Mouse (Mus musculus) adrenal gland, adult (tissue): ENCODE results near the gene Cpne5.
"Not testable (repeated sequence)": the region's sequence is repeated elsewhere in the genome, so short reads cannot be mapped to it uniquely, and the experiment has no call there.

Source experiments
- DNase-seq, 2 experiments: peaks; one replicate each; pipeline ENCODE4 v3.0.0; 2022 to 2023; ENCODE audit warnings: low spot score in 1 of 2; ENCODE audit not compliant: inconsistent age in 2 of 2

The Cpne5 gene

GRCm38 (mm10) chr17:29237772-29238420 lies at the start of gene Cpne5:
TSS of gene Cpne5 (minus strand) at chr17:29238167.
- DNase-seq = peak in 1 of 2 experiments; percentile 34

DNA sequence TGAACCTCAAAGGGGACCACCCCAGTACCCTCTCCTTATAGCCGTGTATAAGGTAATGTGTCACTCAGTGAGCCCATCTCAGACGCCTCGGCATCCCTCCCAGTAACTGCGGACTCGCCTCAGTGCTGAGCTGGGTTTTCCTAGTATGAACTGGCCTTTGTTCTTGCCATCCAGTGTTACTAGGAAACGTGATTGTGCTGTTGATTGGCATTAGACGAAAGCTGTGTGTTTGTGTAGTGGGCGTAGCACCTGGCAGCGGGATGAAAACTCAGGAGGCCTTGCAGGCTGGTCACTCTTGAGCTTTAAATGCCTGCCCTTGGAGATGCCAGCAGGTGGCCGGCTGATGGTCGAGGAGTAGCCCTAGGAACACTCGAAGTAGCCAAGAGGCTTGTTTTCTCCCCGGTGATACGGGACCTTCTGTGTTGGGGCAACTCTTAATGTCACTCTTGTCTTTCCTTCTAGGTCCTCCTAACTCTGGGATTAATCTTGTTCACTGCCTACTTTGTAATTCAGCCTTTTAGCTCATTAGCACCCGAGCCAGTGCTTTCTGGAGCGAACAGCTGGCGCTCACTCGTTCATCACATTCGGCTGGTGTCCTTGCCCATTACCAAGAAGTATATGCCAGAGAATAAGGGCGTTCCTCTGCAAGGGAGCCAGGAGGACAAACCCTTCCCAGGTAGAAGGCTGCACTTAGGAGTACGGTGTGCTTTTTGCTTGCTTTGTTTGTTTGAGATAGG lies 44.4 kb upstream of the Cpne5 start:
- no peak for DNase-seq

GRCm38 (mm10) chr17:29281541-29281940 lies 43.6 kb upstream of the Cpne5 start:
- DNase-seq = no peak

GRCm38 (mm10) chr17:29280422-29280821 lies 42.5 kb upstream of the Cpne5 start:
- no peak for DNase-seq

- DNase-seq = peak in 1 of 2 experiments; percentile 56
These were observed 35.9 kb upstream of the Cpne5 start for GRCm38 (mm10) chr17:29273889-29274288.

DNA sequence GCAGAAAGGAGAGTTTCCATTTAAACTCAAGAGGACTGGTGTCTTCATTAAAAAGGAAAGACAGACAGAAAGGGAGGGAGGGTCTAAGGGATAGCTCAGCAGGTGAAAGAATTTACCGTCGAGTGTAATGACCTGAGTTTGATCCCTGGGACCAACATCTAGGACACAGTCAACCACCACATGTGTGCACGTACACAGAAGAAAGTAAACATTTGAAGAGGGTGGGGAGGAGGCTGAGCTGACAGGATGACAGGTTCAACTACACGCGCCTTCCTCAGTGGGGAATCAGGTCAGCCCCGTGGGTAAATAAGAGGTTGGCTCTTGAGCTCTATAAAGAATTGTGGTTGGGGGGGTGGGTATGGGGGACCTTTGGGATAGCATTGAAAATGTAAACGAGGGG lies 35.2 kb upstream of the Cpne5 start:
- no peak for DNase-seq

DNA sequence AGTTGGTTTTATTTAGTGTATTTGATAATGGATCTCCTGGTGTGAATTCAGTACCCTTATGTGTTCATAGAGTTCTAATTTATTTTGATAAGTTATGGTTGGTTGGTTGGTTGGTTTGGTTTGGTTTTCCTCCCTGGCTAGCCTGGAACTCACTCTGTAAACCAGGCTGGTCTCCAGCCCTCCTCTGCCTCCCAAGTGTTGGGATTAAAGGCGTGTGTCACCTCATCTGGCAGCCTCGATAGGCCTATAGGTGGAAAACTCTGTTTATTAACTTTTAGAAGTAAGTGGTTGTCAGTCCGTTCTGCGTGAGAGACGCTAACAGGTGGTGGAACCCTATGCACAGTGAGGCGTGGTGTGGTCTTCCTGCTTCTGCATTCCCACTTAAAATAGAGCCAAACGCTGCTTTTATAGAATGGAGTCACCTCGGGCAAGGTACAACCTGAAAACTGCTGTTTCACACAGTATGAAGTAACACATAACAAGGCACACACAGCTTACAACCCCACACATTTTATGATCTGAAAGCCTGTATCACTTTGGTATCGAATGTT lies 32.3 kb upstream of the Cpne5 start:
- no peak for DNase-seq

- peak in 1 of 2 experiments; percentile 11 for DNase-seq
These were observed 31.4 kb upstream of the Cpne5 start for GRCm38 (mm10) chr17:29269349-29269706.

- DNase-seq = peak; percentile 98
These were observed 30.8 kb upstream of the Cpne5 start, which contains the start of gene BC004004 for GRCm38 (mm10) chr17:29268682-29269348. TSS of gene BC004004 (plus strand) at chr17:29268788.

DNA sequence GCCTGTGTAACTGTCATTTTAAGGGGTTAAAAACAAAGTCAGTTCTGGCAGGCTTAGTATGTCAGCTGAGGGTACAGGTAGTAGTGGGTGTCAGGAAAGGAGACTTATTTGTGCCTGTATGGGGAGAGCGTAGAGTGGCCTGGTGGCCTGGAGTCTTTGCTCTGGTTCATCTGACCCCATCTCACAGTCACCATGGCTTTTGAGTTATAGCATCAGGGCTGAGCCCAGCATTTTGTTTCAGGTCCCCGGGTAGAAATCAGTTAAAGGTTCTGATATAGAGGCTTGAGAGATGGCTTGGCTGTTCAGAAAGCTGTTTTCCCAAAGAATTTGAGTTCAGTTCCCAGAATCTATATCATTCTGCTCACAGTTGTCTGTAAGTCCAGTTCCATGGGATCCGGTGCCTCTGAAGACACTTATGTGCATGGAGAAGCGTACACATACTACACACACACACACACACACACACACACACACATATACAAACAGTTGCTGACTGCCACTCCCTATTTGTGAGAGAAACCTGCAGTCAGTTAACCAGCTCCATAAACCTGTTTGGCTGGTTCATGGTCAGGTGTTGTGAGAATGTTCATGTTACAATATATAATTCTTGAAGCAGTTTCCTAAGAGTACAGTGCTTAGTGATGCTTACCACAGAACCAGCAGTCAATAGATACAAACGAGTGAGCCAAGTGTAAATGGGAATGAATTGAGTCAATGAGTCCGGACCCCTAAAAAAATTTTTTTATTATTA lies 30.1 kb upstream of the Cpne5 start:
- DNase-seq = peak in 1 of 2 experiments; percentile 39

GRCm38 (mm10) chr17:29267040-29267439 lies 29.1 kb upstream of the Cpne5 start:
- not testable (repeated sequence) for DNase-seq

DNA sequence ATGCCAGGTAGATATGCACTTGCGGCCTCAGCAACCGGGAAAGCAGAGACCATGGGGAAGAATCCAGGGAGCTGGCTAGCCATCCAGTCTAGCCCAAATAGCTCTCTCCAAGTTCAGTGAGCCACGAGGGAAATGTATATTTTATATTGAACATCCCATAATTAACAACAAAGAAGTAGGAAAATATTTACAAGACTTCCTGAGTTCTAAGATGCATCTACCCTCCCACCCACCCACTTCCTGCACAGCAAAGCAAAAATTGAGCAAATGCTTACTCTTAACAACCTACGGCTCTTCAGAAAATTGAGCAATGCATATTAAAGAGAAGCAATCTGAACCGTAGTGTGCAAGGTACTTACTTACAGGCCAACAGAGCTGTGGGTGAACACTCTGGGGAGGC lies 26.8 kb upstream of the Cpne5 start:
- DNase-seq = no peak

DNA sequence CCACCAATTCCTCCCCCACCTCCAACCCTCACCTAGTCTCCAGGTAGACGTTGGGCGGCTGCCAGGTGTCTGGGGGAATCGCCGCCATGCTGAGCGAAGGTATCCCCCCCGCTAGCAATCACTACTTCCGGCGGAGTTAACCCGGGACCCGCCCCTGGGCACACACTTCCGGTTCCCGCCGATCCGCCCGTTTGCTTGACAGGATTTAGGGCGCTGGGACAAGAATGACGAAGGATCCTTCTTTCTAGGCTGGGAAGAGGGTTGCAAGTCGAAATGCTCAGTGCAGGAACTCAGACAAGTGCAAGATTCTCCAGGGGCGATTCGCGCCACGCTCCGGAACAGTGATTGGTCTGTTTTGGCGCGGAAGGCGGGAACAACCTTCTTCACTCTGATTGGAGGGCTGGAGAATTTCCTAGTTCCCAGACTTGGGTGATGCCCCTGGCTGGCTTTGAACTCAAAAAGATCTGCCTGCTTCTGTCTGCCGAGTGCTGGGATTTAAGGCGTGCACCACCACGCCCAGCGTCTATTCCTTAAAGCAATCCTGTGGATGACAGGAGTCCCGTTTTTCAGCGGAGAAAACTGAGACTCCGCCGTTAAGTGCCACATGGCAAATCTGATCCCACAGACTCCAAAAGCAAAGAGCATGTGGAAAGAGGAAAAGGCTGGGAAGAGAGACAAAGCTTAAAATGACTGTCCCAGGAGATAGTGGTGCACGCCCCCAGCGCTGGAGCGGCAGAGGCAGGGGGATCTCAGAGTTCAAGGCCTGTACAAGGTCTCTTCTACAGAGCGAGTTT lies 26.1 kb upstream of the Cpne5 start, which contains the start of gene Ppil1:
TSS of gene Ppil1 (minus strand) at position 347 of the 794 bp plus-strand sequence.
- peak; percentile 87 to 96 for DNase-seq

- DNase-seq = no peak
These were observed 25.4 kb upstream of the Cpne5 start for GRCm38 (mm10) chr17:29263417-29263816.

- DNase-seq = no peak
These were observed 24.3 kb upstream of the Cpne5 start for GRCm38 (mm10) chr17:29262259-29262649.

DNA sequence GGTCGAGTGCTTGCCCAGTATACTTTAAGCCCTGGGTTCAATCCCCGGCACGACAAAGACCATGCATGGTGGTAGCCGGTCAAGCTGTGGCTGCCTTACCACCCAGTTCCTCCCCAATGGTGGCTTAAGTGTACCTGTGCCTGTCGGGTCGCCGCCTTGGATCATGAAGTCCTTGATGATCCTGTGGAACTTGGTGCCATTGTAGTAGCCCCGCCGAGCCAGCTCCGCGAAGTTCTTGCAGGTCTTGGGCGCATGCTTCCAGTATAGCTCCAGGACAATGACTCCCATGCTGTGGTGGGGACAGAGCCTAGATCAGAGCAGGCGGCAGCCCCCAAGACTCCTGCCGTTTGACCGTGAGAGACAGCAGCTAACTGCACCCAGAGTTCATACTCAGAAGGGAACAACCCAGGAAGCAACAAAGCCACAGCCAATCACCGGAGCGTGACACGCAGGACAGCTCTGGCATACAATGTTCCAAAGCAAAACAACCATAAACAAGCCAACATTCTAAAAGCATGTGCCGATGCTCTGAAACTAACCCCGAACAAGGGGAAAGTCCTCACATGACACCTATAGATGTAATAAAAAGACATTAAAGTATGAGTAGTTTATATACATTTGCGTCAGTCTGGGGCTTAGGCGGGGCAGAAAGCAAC lies 23.8 kb upstream of the Cpne5 start:
- DNase-seq = peak in 1 of 2 experiments; percentile 32

GRCm38 (mm10) chr17:29260501-29260900 lies 22.5 kb upstream of the Cpne5 start:
- no peak for DNase-seq

DNA sequence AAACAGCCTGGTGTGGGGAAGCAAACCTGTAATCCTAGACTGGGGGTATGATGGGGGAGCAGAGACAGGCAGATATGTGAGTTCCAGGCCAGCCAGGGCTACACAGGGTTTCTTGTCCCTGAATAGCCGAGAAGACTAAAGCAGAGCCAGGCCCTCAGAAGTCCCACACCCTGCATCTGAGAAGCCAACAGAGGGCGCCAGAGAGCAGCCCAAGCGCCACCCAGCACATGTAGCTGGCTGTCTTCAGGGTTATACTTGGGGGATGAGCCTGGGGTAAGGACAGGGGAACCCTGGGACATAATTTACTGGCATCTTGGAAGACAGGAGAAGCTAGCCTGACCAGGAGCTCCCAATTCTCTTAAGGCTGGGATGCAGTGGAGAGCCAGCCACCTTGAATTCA lies 21.5 kb upstream of the Cpne5 start:
- DNase-seq = peak; percentile 74 to 90

GRCm38 (mm10) chr17:29258921-29259320 lies 21.0 kb upstream of the Cpne5 start:
- DNase-seq = peak in 1 of 2 experiments; percentile 53
